Mouse (Mus musculus): ENCODE measurements at regions not wholly inside any gene's neighbourhood (a gene's known extent, or its start where the extent isn't known, plus 50 kb on each side); places are given as distances from the start of the nearest gene placed in this dataset.

GRCm38 (mm10) chr12:106389214-106389613 lies 379.2 kb downstream of the Vrk1 start:
- in situ Hi-C loops (cut with MboI, MseI), result no loop called here

- in situ Hi-C loops (cut with MboI, MseI), result no loop called here
These were observed 382.3 kb downstream of the Vrk1 start for GRCm38 (mm10) chr12:106392316-106392715.

GRCm38 (mm10) chr12:106399085-106399484 lies 389.1 kb downstream of the Vrk1 start:
- in situ Hi-C loops (cut with MboI, MseI), result no loop called here

GRCm38 (mm10) chr12:106411075-106411474 lies 401.0 kb downstream of the Vrk1 start:
- in situ Hi-C loops (cut with MboI, MseI), result no loop called here

GRCm38 (mm10) chr12:106426631-106427030 lies 416.6 kb downstream of the Vrk1 start:
- in situ Hi-C loops (cut with MboI, MseI), result no loop called here

GRCm38 (mm10) chr12:106429991-106430390 lies 420.0 kb downstream of the Vrk1 start:
- in situ Hi-C loops (cut with MboI, MseI), result no loop called here

GRCm38 (mm10) chr12:106445151-106445550 lies 435.1 kb downstream of the Vrk1 start:
- in situ Hi-C loops (cut with MboI, MseI), result no loop called here

- in situ Hi-C loops (cut with MboI, MseI), result no loop called here
These were observed 435.9 kb downstream of the Vrk1 start for GRCm38 (mm10) chr12:106445976-106446375.

- in situ Hi-C loops (cut with MboI, MseI), result no loop called here
These were observed 437.0 kb downstream of the Vrk1 start for GRCm38 (mm10) chr12:106446876-106447532.

GRCm38 (mm10) chr12:106448551-106448950 lies 438.5 kb downstream of the Vrk1 start:
- in situ Hi-C loops (cut with MboI, MseI), result no loop called here

- in situ Hi-C loops (cut with MboI, MseI), result no loop called here
These were observed 443.5 kb downstream of the Vrk1 start for GRCm38 (mm10) chr12:106453491-106453890.

- in situ Hi-C loops (cut with MboI, MseI), result no loop called here
These were observed 448.2 kb downstream of the Vrk1 start for GRCm38 (mm10) chr12:106458215-106458614.

- in situ Hi-C loops (cut with MboI, MseI), result no loop called here
These were observed 450.6 kb downstream of the Vrk1 start for GRCm38 (mm10) chr12:106460650-106461049.

GRCm38 (mm10) chr12:106462281-106462680 lies 452.3 kb downstream of the Vrk1 start:
- in situ Hi-C loops (cut with MboI, MseI), result no loop called here

- in situ Hi-C loops (cut with MboI, MseI), result no loop called here
These were observed 454.7 kb downstream of the Vrk1 start for GRCm38 (mm10) chr12:106464701-106465100.

- in situ Hi-C loops (cut with MboI, MseI), result no loop called here
These were observed 458.3 kb downstream of the Vrk1 start for GRCm38 (mm10) chr12:106468173-106468860.

- in situ Hi-C loops (cut with MboI, MseI), result no loop called here
These were observed 464.6 kb downstream of the Vrk1 start for GRCm38 (mm10) chr12:106474501-106475165.

GRCm38 (mm10) chr12:106475486-106476050 lies 465.5 kb downstream of the Vrk1 start:
- in situ Hi-C loops (cut with MboI, MseI), result no loop called here

GRCm38 (mm10) chr12:106477040-106477665 lies 467.1 kb downstream of the Vrk1 start:
- in situ Hi-C loops (cut with MboI, MseI), result no loop called here

- in situ Hi-C loops (cut with MboI, MseI), result no loop called here
These were observed 467.7 kb downstream of the Vrk1 start for GRCm38 (mm10) chr12:106477731-106478130.

GRCm38 (mm10) chr12:106478381-106478781 lies 468.4 kb downstream of the Vrk1 start:
- in situ Hi-C loops (cut with MboI, MseI), result no loop called here
